Mouse (Mus musculus) thymus, adult 2 months (tissue): ENCODE results near the gene Ccdc36. TPM values are rescaled to one million over a fixed set of nuclear protein-coding genes. Genes with fewer than 3 reads are reported as not detected.

ENCODE experiments used
- DNase-seq: peaks from one replicate; pipeline ENCODE4 v3.0.0; 2021
- H3K27ac ChIP-seq: fragments of 200-500 bp; 2 replicates; pipeline ENCODE4 v1.5.1; 2012; ENCODE audit warnings: low read length, control low read depth; ENCODE audit not compliant: control insufficient read depth, insufficient read depth
- H3K27me3 ChIP-seq: fragments of 200-500 bp; 2 replicates; pipeline ENCODE4 v1.6.1; 2012; ENCODE audit warnings: mild to moderate bottlenecking, low read length, moderate library complexity, mixed read lengths; ENCODE audit not compliant: control insufficient read depth, insufficient read depth
- H3K36me3 ChIP-seq: fragments of 200-500 bp; 2 replicates; pipeline ENCODE4 v1.6.1; 2012; ENCODE audit warnings: mild to moderate bottlenecking, low read length, moderate library complexity; ENCODE audit not compliant: control insufficient read depth, insufficient read depth
- H3K4me1 ChIP-seq: fragments of 200-500 bp; replicated peaks from 2 replicates; pipeline ENCODE4 v1.6.1; 2012; ENCODE audit warnings: low read length; ENCODE audit not compliant: control insufficient read depth, insufficient read depth
- H3K4me3 ChIP-seq: fragments of 200-500 bp; 2 replicates; pipeline ENCODE4 v1.5.1; 2012; ENCODE audit warnings: mild to moderate bottlenecking, low read length, control low read depth, moderate library complexity; ENCODE audit not compliant: control insufficient read depth, insufficient read depth
- CTCF ChIP-seq: fragments of 200-500 bp; IDR thresholded peaks from 2 replicates; pipeline ENCODE4 v1.5.1; 2012; ENCODE audit warnings: mild to moderate bottlenecking, control low read depth, low read length, moderate library complexity, borderline replicate concordance; ENCODE audit not compliant: control insufficient read depth, poor library complexity, insufficient read depth; ENCODE audit errors: extremely low read depth
- POLR2A ChIP-seq: fragments of 200-500 bp; IDR thresholded peaks from 2 replicates; pipeline ENCODE4 v1.6.1; 2012; ENCODE audit warnings: mild to moderate bottlenecking, low read length, control low read depth, moderate library complexity; ENCODE audit not compliant: control insufficient read depth, poor library complexity, insufficient read depth; ENCODE audit errors: extremely low read depth
- WGBS: fragments of 180-500 bp; shearing (Covaris S2); methylation state at CpG from one replicate; pipeline ENCODE4 v1.1.7; 2018; 5-methylcytosine and 5-hydroxymethylcytosine counted together
- polyA plus RNA-seq: library from polyadenylated mRNA; depleted of rRNA; stranded (reverse); fragments of >200 nt; gene quantifications from 2 replicates; pipeline ENCODE4 v1.2.3, GENCODE M21; 2012

The Ccdc36 gene
- polyA plus RNA-seq, 1 experiment: 0.12 TPM

GRCm38 (mm10) chr9:108454429-108454828 is 26.1 kb upstream of the Ccdc36 start:
- no peaks in the 10 kb centered on the region for H3K36me3 ChIP-seq
- TF ChIP-seq CTCF (no peak), POLR2A (no peak)
- H3K27me3 ChIP-seq: no peaks in the 10 kb centered on the region
- H3K4me3 ChIP-seq: no peak overlapping the region
- no peak for DNase-seq
- H3K27ac ChIP-seq: no peak overlapping the region
- peaks cover 7% of the 10 kb centered on the region for H3K4me1 ChIP-seq
- WGBS: 95% methylated on average over 6 of the region's 6 CpGs

- Histone ChIP-seq H3K27me3 (no peaks in the 10 kb centered on the region), H3K4me3 (no peak overlapping the region), H3K36me3 (no peaks in the 10 kb centered on the region), H3K4me1 (peaks cover 7% of the 10 kb centered on the region), H3K27ac (no peak overlapping the region)
- no peak for DNase-seq
- WGBS: 48% methylated on average over 4 of the region's 4 CpGs
- no peak for TF ChIP-seq CTCF
- TF ChIP-seq POLR2A: no peak
Observed at GRCm38 (mm10) chr9:108453458-108453857, 25.2 kb upstream of the Ccdc36 start.

GRCm38 (mm10) chr9:108452911-108453310 is 24.6 kb upstream of the Ccdc36 start:
- WGBS: 63% methylated on average over 6 of the region's 6 CpGs
- no peak for DNase-seq
- Histone ChIP-seq H3K4me3 (no peak overlapping the region), H3K36me3 (no peaks in the 10 kb centered on the region), H3K27ac (no peak overlapping the region), H3K4me1 (peaks cover 7% of the 10 kb centered on the region), H3K27me3 (no peaks in the 10 kb centered on the region)
- no peak for TF ChIP-seq POLR2A
- TF ChIP-seq CTCF: no peak

GRCm38 (mm10) chr9:108452291-108452906 is 24.1 kb upstream of the Ccdc36 start:
- H3K4me1 ChIP-seq: peaks cover 7% of the 10 kb centered on the region
- peak; percentile 86 for DNase-seq
- H3K4me3 ChIP-seq: peak overlapping the region; percentile 49
- H3K27ac ChIP-seq: no peak overlapping the region
- TF ChIP-seq CTCF (peak; percentile 96), POLR2A (0 out of 2 replicates have a peak, but pooled peaks have one; percentile 13)
- H3K27me3 ChIP-seq: no peaks in the 10 kb centered on the region
- no peaks in the 10 kb centered on the region for H3K36me3 ChIP-seq
- WGBS: 2% methylated on average over 40 of the region's 40 CpGs

- no peaks in the 10 kb centered on the region for H3K27me3 ChIP-seq
- no peak overlapping the region for H3K4me3 ChIP-seq
- H3K4me1 ChIP-seq: peaks cover 7% of the 10 kb centered on the region
- 90% methylated on average over 6 of the region's 6 CpGs for WGBS
- no peak for DNase-seq
- TF ChIP-seq CTCF: no peak
- no peak for TF ChIP-seq POLR2A
- H3K27ac ChIP-seq: no peak overlapping the region
- H3K36me3 ChIP-seq: no peaks in the 10 kb centered on the region
Observed at GRCm38 (mm10) chr9:108451519-108452160, 23.4 kb upstream of the Ccdc36 start.

GRCm38 (mm10) chr9:108451170-108451493 is 22.8 kb upstream of the Ccdc36 start:
- no peak overlapping the region for H3K27ac ChIP-seq
- H3K36me3 ChIP-seq: no peaks in the 10 kb centered on the region
- H3K4me3 ChIP-seq: no peak overlapping the region
- WGBS: 94% methylated on average over 6 of the region's 6 CpGs
- TF ChIP-seq POLR2A: no peak
- no peak for TF ChIP-seq CTCF
- no peaks in the 10 kb centered on the region for H3K27me3 ChIP-seq
- no peak for DNase-seq
- H3K4me1 ChIP-seq: peaks cover 7% of the 10 kb centered on the region
